Mouse (Mus musculus) megakaryocyte, embryonic 14.5 days (primary cell): ENCODE data around the gene Fam155a.

ENCODE experiments used
- FLI1 ChIP-seq: IDR thresholded peaks from 2 replicates; pipeline ENCODE4 v1.6.1; 2012; ENCODE audit warnings: low read length, inconsistent platforms, mixed read lengths
- GATA1 ChIP-seq: IDR thresholded peaks from 3 replicates; pipeline ENCODE4 v1.6.1; 2012; ENCODE audit warnings: mixed read lengths, low read length, inconsistent platforms, borderline replicate concordance

- TF ChIP-seq GATA1, result no peak
- TF ChIP-seq FLI1, result no peak
Measured at GRCm38 (mm10) chr8:9261527-9261926, 509.4 kb downstream of the Fam155a start.
